Mouse (Mus musculus) limb, embryonic 13.5 days (tissue): ENCODE results near the gene Khdc3. TPM values are rescaled to one million over a fixed set of nuclear protein-coding genes. Genes with fewer than 3 reads are reported as not detected.
"Not testable (repeated sequence)": the region's sequence is repeated elsewhere in the genome, so short reads cannot be mapped to it uniquely, and the experiment has no call there.

Experiments used
- ATAC-seq: fragments of 200-750 bp; cut with Nextera tagmentation; 2 replicates; pipeline ENCODE4 v1.8.0; 2017; ENCODE audit warnings: low read depth, moderate number of reproducible peaks, moderate TSS enrichment; ENCODE audit not compliant: low FRiP score
- H3K27ac ChIP-seq: fragments of 300-500 bp; sonication (generic); 2 replicates; pipeline ENCODE4 v1.5.1; 2015; ENCODE audit warnings: inconsistent platforms, mild to moderate bottlenecking, moderate library complexity
- H3K27me3 ChIP-seq: fragments of 300-500 bp; sonication (generic); 2 replicates; pipeline ENCODE4 v1.6.1; 2015; ENCODE audit warnings: mild to moderate bottlenecking, inconsistent platforms
- H3K36me3 ChIP-seq: fragments of 300-500 bp; sonication (generic); 2 replicates; pipeline ENCODE4 v1.6.1; 2015; ENCODE audit warnings: inconsistent platforms, mild to moderate bottlenecking, moderate library complexity
- H3K4me1 ChIP-seq: fragments of 300-500 bp; sonication (generic); 2 replicates; pipeline ENCODE4 v1.6.1; 2015; ENCODE audit warnings: inconsistent platforms
- H3K4me2 ChIP-seq: fragments of 300-500 bp; sonication (generic); replicated peaks from 2 replicates; pipeline ENCODE4 v1.6.1; 2015; ENCODE audit warnings: inconsistent platforms, mild to moderate bottlenecking, moderate library complexity
- H3K4me3 ChIP-seq: fragments of 300-500 bp; sonication (generic); 2 replicates; pipeline ENCODE4 v1.5.1; 2015; ENCODE audit warnings: moderate library complexity, mild to moderate bottlenecking, inconsistent platforms
- H3K9ac ChIP-seq: fragments of 300-500 bp; sonication (generic); 2 replicates; pipeline ENCODE4 v1.6.1; 2015; ENCODE audit warnings: mild to moderate bottlenecking, inconsistent platforms
- H3K9me3 ChIP-seq: fragments of 300-500 bp; sonication (generic); 2 replicates; pipeline ENCODE4 v1.6.1; 2016; ENCODE audit warnings: inconsistent platforms
- WGBS: fragments of 180-500 bp; shearing (Covaris S2); methylation state at CpG from one replicate; pipeline ENCODE4 v1.1.7; 2015; 5-methylcytosine and 5-hydroxymethylcytosine counted together
- polyA plus RNA-seq: library from polyadenylated mRNA; unstranded; fragments of >200 nt; fragmentation: Nextera tagmentation; extraction: Ambion mirVana; gene quantifications from 2 replicates; pipeline ENCODE4 v1.2.1, GENCODE M21; 2015

The Khdc3 gene
- polyA plus RNA-seq: 0.22 TPM in 1 of 2 replicates, not detected in the other

DNA sequence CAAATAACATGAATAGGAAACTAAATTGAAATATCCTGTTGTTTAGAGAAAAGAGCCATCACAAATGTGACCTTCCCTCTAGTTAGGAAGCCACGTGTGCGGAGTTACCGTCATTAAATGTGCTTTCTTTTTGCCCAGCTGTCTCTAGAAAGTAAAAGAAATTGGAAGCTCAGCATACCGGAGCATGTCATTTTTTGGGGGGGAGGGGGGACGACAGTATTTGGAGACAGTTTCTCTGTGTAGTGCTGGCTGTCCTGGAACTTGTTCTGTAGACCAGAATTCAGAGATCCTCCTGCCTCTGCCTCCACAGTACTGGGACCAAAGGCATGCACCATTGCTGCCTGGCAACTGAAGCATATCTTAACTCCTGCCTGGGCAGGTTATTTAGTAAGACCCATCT, at the start of gene Khdc3:
Khdc3 (plus strand) TSS at position 301 of the 400 bp plus-strand sequence.
- Histone ChIP-seq H3K27ac (no peak within 1 kb of the TSS), H3K4me2 (no peak within 1 kb of the TSS), H3K27me3 (peaks cover 45% of the 10 kb centered on the region), H3K36me3 (no peaks in the 10 kb centered on the region), H3K9ac (no peak within 1 kb of the TSS), H3K4me3 (no peak within 1 kb of the TSS), H3K4me1 (peaks cover 8% of the 10 kb centered on the region), H3K9me3 (no peaks in the 10 kb centered on the region)
- 89% methylated on average over 5 of the region's 5 CpGs for WGBS
- no peak for ATAC-seq

DNA sequence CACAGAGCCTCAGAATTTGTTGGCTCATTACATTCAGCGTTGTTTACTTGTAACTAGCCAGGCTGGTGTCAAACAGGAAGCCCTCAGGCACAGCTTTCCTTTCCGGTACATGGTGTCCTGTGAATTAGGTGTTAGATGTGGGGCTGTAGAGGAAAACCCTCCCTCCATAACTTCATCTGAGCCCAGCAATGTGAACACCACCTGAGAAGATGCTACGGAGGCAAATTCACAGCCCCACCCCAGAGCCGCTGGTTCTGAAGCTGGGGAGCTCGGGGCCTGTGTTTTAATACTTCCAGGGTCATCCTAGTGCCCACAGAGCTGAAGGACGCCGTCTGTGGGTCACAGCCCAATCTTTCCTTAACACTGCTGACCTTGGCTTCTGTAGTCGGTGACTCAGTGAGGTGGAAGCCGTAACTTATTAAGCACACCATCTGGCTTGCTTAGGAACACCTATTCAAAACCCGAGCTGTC, 46.2 kb upstream of the Khdc3 start:
- Histone ChIP-seq H3K9me3 (no peaks in the 10 kb centered on the region), H3K27ac (no peak overlapping the region), H3K4me3 (no peak overlapping the region), H3K36me3 (no peaks in the 10 kb centered on the region), H3K27me3 (no peaks in the 10 kb centered on the region), H3K4me1 (peaks cover 11% of the 10 kb centered on the region), H3K9ac (no peak overlapping the region), H3K4me2 (no peak overlapping the region)
- 35% methylated on average over 10 of the region's 10 CpGs for WGBS
- ATAC-seq: no peak

DNA sequence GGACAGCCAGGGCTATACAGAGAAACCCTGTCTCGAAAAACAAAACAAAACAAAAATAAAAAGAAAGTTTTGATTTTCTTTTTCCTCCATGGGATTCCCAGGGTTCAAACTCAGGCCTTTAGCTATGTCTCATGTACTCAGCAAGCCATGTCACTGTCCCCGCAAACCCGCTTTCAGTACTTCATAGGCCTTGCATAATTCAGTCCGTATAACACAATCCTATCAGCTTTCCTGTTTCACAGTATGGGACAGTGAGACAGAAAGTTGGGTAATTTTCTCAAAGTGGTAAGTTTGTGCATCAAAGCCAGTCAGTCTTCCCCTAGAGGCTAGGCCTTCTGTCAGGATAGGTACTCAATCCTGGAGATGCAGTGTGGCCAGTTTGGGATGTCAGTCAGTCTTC, 42.4 kb upstream of the Khdc3 start:
- no peak overlapping the region for H3K4me3 ChIP-seq
- 85% methylated on average over 4 of the region's 4 CpGs for WGBS

DNA sequence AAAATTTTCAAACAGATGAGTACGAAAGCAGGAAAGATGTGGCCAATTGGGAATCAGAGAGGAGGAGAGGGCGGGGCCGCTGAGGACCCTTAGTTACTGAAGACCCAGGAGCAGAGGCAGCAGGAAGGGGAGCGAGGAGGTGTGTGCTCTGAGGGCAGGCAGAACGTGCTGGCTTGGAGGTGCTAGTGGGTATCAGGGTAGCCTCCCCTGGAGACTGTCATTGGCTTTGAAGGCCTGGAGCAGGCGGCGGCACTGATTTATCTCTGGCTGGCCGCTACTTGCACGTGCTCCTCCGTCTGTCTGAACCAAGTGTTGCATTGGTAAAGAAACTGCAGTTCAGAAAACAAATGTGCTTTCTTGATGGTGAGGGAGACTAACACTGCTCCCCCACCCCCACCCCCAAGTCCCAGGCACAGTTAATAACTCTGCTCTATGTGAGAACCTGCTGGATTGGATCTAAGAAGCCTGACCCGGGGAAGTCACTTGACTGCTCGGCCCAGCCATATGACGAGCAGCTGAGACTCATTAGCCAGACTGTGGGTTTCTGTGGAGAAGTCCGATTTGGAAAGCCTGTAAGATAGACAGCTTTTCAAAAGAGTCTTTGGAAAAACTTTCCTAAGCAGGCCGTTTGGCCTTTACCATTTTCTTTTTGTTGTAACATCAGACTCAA, 37.9 kb upstream of the Khdc3 start:
- Histone ChIP-seq H3K27ac (peak overlapping the region; percentile 39; the same call in 1 of the 2 replicates), H3K4me3 (peak overlapping the region; percentile 25), H3K9ac (peak overlapping the region; percentile 59), H3K4me2 (peak overlapping the region; percentile 64), H3K36me3 (no peaks in the 10 kb centered on the region), H3K4me1 (peaks cover 21% of the 10 kb centered on the region), H3K9me3 (no peaks in the 10 kb centered on the region), H3K27me3 (no peaks in the 10 kb centered on the region)
- WGBS: 6% methylated on average over 15 of the region's 15 CpGs
- ATAC-seq: 0 out of 2 replicates have a peak, but pooled peaks have one; percentile 53

More for the DNA sequence above, 42.4 kb upstream of the Khdc3 start:
- H3K4me1 ChIP-seq: peaks cover 17% of the 10 kb centered on the region
- no peaks in the 10 kb centered on the region for H3K27me3 ChIP-seq
- H3K36me3 ChIP-seq: no peaks in the 10 kb centered on the region
- no peaks in the 10 kb centered on the region for H3K9me3 ChIP-seq
- no peak for ATAC-seq
- no peak overlapping the region for H3K27ac ChIP-seq
- H3K9ac ChIP-seq: no peak overlapping the region
- no peak overlapping the region for H3K4me2 ChIP-seq

GRCm38 (mm10) chr9:73067086-73067485, 34.5 kb upstream of the Khdc3 start:
- Histone ChIP-seq H3K9ac (no peak overlapping the region), H3K36me3 (no peaks in the 10 kb centered on the region), H3K27me3 (no peaks in the 10 kb centered on the region), H3K4me2 (peak overlapping the region; percentile 52), H3K9me3 (no peaks in the 10 kb centered on the region), H3K4me3 (peak overlapping the region; percentile 7; the same call in 1 of the 2 replicates), H3K4me1 (peaks cover 21% of the 10 kb centered on the region), H3K27ac (no peak overlapping the region)
- 17% methylated on average over 10 of the region's 10 CpGs for WGBS
- ATAC-seq: peak; percentile 45; the same call in 1 of the 2 replicates

GRCm38 (mm10) chr9:73068230-73068679, 33.4 kb upstream of the Khdc3 start:
- no peaks in the 10 kb centered on the region for H3K9me3 ChIP-seq
- no peaks in the 10 kb centered on the region for H3K27me3 ChIP-seq
- H3K4me2 ChIP-seq: no peak overlapping the region
- H3K27ac ChIP-seq: no peak overlapping the region
- 47% methylated on average over 6 of the region's 6 CpGs for WGBS
- no peak overlapping the region for H3K9ac ChIP-seq
- no peaks in the 10 kb centered on the region for H3K36me3 ChIP-seq
- no peak overlapping the region for H3K4me3 ChIP-seq
- peak; percentile 29; the same call in 1 of the 2 replicates for ATAC-seq
- peaks cover 20% of the 10 kb centered on the region for H3K4me1 ChIP-seq

- Histone ChIP-seq H3K4me3 (no peak overlapping the region), H3K36me3 (no peaks in the 10 kb centered on the region), H3K27me3 (no peaks in the 10 kb centered on the region), H3K9ac (no peak overlapping the region), H3K4me1 (peaks cover 15% of the 10 kb centered on the region), H3K27ac (no peak overlapping the region), H3K4me2 (no peak overlapping the region), H3K9me3 (no peaks in the 10 kb centered on the region)
- ATAC-seq: no peak
- WGBS: 81% methylated on average over 6 of the region's 6 CpGs
Observed at GRCm38 (mm10) chr9:73068688-73069087, 32.9 kb upstream of the Khdc3 start.

DNA sequence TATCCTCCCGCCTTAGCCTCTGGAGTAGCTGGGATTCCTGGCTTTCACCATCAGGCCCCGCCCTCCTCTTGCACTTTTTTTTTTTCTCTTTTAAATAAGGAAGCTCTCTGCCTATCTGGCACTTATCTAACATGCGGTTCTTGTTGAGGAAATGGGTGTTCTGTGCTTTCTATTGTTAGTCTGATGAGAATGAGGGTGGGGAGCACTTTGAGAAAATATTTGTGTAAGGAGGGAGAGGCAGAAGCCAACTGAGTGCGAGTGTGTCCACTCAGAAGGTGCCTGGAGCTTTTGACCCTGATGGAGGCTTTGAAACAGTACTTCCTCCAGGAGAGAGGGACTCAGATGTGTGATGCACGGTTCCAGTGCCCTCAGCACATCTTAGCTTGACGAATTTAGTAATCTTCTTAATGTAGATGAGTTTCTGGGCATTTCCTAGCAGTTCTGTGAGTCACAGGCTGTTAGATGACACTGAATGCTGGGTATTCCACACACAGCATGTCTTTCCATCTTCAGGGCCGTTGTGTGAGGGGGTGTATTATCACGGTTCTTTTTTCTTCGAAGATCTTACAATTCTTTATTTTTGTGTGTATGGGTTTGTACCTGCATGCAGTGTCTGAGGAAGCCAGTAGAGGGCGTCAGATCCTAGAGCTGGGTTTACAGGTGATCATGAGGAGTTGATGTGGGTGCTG, 30.5 kb upstream of the Khdc3 start:
- WGBS: 80% methylated on average over 10 of the region's 10 CpGs
- Histone ChIP-seq H3K27ac (no peak overlapping the region), H3K9me3 (no peaks in the 10 kb centered on the region), H3K4me3 (no peak overlapping the region), H3K36me3 (no peaks in the 10 kb centered on the region), H3K4me2 (no peak overlapping the region), H3K9ac (no peak overlapping the region), H3K27me3 (no peaks in the 10 kb centered on the region), H3K4me1 (peaks cover 10% of the 10 kb centered on the region)
- ATAC-seq: no peak

- no peak for ATAC-seq
- no peaks in the 10 kb centered on the region for H3K27me3 ChIP-seq
- no peaks in the 10 kb centered on the region for H3K9me3 ChIP-seq
- no peak overlapping the region for H3K9ac ChIP-seq
- no peak overlapping the region for H3K4me2 ChIP-seq
- 77% methylated on average over 8 of the region's 8 CpGs for WGBS
- H3K4me3 ChIP-seq: no peak overlapping the region
- peaks cover 5% of the 10 kb centered on the region for H3K4me1 ChIP-seq
- no peak overlapping the region for H3K27ac ChIP-seq
- H3K36me3 ChIP-seq: no peaks in the 10 kb centered on the region
Observed at GRCm38 (mm10) chr9:73072426-73072825, 29.2 kb upstream of the Khdc3 start.

DNA sequence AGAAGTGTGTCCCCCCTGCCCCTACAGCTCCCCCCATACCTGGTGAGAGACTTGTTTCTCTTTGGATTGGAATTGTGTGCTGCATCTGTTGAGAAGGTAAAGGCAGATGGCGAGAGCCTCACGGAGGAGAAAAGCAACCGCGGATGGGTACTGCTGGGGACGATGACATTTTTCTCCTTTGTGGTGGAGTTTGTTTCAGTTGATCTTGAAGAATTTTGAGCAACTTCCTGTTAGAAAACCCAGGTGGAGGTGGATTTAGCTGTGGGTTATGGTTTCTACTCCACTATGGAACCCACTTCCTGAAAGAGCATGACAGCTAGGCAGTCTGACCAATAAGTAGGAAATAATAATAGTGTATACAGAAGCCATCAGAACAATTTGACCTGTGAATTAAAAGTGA, 28.5 kb upstream of the Khdc3 start:
- WGBS: 88% methylated on average over 5 of the region's 5 CpGs
- H3K27me3 ChIP-seq: no peaks in the 10 kb centered on the region
- no peaks in the 10 kb centered on the region for H3K36me3 ChIP-seq
- H3K4me2 ChIP-seq: no peak overlapping the region
- H3K4me1 ChIP-seq: no peaks in the 10 kb centered on the region
- no peak overlapping the region for H3K9ac ChIP-seq
- no peak for ATAC-seq
- no peaks in the 10 kb centered on the region for H3K9me3 ChIP-seq
- no peak overlapping the region for H3K27ac ChIP-seq
- H3K4me3 ChIP-seq: no peak overlapping the region

- not testable (repeated sequence) for H3K4me2 ChIP-seq, H3K36me3 ChIP-seq, H3K4me3 ChIP-seq, H3K9ac ChIP-seq, ATAC-seq, H3K27me3 ChIP-seq, H3K4me1 ChIP-seq, H3K9me3 ChIP-seq, H3K27ac ChIP-seq
- WGBS: 89% methylated on average over 11 of the region's 12 CpGs
Observed at GRCm38 (mm10) chr9:73079349-73079748, 22.3 kb upstream of the Khdc3 start.

DNA sequence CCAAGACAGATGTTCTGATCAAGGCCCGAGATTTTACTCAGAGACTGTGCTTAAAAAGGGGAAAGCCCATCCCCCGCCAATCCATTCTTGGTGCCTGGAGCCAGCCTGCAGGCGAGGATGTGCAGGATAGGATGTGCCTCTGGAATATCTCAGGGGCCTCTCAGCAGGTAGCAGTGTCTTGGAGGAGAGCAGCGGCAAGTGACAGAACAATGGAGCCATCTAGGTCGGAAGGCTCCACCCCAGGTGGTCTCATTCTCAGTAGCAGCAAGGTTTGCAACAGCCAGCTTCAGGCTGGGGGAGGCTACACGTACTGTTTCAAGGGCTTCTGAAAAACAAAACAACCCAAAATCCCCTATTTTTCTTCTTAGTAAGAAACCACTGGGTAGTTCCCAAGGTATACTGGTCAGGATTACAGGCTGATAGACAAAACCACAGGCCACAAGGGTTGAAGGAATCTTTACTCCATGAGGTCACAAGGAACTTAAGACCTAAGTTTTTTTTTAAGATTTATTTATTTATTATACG, 21.8 kb upstream of the Khdc3 start:
- no peaks in the 10 kb centered on the region for H3K9me3 ChIP-seq
- H3K4me1 ChIP-seq: no peaks in the 10 kb centered on the region
- no peak for ATAC-seq
- no peaks in the 10 kb centered on the region for H3K27me3 ChIP-seq
- H3K9ac ChIP-seq: no peak overlapping the region
- H3K36me3 ChIP-seq: no peaks in the 10 kb centered on the region
- H3K27ac ChIP-seq: no peak overlapping the region
- H3K4me3 ChIP-seq: no peak overlapping the region
- H3K4me2 ChIP-seq: no peak overlapping the region
- 58% methylated on average over 7 of the region's 7 CpGs for WGBS
